Mouse (Mus musculus) v-Abl transformed pro-B cells (cell line): ENCODE measurements around the gene Wdtc1.

Experiments
- in situ Hi-C, 2 experiments: fragments of 400-800 bp; cut with MboI; formaldehyde crosslinking; loops; one replicate each; pipeline ENCODE4 v1.15.1; 2025; ENCODE audit not compliant: unreplicated experiment in 2 of 2

Gene Wdtc1

DNA sequence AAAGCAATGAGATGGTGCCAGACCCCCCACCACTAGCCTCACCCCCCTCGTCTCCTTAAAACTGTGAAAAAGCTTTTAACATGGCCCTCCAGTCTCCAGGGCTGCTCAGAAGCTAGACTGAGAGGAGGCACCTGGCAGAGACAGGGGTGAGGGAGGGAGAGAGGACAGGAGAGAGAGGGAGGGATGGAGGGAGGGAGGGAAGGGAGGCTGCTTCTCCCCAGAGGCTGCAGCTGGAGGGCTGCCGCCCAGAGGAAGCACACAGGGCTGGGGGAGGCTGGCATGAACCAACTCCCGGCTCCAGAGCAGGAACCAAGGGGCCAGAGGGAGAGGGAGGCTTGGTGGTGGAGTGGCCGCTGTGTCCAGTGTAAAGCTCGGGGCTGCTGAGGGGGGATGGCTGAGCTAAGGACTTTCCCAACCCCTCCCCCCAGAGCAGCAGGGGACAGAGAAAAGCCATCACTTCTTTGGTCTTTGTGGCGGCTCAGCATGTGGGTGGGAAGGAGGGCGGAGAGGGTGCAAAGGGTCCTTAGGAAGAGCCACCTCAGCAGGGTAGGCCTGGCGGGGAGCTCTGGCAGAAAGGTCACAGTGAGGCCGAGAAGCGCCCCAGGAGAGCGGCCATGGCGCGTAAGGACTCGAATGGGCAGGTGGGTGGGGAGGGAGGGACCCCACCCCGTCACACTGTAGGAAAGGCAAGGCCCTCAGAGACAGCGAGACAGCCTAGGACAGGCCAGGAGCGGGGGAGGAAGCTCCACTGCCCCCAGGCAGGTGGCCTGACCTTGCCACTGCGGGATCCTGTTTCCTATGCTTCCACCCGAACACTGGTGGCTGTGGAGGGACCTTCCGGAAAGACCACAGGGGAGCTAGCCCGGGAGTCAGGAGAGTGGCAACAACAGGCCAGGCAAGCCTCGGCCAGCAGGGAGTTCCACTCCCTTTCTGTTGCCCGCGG, 60.1 kb downstream of the Wdtc1 start:
- in situ Hi-C loops: no loop called here

- in situ Hi-C loops: no loop called here
Observed at GRCm38 (mm10) chr4:133292405-133292804, 60.9 kb downstream of the Wdtc1 start.

DNA sequence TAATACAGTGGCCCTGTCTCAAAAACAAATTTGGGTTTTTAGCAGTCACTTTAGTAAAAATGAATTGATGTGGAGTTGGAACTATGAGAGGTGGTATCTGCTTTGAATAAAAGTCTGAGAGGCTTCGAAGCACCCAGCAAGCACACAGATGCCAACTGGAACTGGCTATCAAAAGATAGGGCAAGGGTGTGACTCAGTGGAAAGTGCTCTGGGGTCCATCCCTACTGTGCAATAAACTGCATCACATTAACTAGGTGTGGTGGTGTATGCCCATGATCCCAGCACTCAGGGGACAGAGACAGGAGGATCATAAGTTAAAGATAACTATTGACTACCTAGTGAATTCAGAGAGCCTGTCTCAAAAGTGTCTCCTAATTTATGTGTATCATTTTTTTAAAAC, 62.0 kb downstream of the Wdtc1 start:
- in situ Hi-C loops: no loop called here

DNA sequence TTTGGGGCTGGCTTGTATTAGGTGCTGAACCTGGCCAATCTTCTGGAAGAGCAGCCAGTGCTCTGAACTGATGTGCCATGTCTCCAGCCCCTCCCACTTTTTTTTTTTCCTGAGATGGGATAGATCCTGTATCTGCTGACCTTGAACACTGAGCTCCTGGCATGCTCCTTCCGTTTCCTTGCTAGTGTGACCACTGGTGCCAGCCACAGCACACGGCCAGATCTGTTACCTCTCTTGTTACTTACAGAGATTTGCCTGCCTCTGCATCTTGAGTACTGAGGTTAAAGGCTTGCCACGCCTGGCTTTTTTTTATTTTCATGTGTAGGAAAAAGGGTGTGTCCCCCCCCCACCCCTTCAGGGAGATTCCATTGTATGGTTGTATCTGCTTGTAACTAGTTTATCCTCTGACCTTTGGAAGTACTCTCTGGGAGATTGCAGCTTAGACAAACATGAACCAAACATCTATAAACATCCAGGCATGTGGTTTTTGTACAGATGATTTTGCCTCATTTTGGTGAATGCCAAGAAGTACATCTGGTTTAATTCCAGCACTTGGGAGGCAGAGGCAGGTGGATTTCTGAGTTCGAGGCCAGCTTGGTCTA, 66.7 kb downstream of the Wdtc1 start:
- in situ Hi-C loops: no loop called here

GRCm38 (mm10) chr4:133285950-133286349, 67.3 kb downstream of the Wdtc1 start:
- in situ Hi-C loops: no loop called here

DNA sequence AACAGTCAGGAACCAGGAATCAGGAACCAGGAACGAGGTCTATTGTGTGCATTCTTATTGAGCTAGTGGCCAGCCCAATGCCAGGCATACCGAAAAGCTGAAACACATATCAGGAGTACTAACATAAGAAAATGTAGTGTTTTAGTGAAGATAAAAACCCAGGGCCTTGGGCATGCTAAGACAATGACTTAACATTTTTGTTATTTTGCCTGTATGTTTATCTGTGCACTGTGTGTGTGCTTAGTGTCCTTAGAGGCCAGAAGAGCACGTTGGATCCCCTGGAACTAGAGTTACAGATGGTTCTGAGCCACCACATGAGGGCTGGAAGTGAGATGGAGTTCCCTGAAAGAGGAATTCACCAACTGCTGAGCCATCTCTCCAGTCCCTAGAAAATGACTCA, 68.0 kb downstream of the Wdtc1 start:
- in situ Hi-C loops: no loop called here

DNA sequence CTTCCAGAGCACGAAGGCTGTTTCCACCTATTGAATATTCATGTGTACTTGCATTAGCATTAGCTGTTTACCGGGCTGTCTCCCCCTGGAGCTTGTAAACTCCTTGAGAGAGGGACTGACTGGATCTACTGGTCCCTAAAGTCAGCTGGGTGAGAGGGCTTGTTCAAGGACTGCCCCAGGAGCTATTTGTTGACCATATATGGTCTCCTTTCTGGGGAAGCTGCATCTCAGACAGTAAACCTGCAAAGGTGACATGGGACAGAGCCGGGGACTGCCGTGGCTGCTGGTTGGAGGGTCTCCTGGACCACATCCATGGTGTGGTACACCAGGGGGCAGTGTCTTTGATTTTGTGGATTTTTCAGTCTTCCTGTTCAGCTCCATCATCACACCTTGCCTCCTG, 70.6 kb downstream of the Wdtc1 start:
- in situ Hi-C loops: no loop called here

DNA sequence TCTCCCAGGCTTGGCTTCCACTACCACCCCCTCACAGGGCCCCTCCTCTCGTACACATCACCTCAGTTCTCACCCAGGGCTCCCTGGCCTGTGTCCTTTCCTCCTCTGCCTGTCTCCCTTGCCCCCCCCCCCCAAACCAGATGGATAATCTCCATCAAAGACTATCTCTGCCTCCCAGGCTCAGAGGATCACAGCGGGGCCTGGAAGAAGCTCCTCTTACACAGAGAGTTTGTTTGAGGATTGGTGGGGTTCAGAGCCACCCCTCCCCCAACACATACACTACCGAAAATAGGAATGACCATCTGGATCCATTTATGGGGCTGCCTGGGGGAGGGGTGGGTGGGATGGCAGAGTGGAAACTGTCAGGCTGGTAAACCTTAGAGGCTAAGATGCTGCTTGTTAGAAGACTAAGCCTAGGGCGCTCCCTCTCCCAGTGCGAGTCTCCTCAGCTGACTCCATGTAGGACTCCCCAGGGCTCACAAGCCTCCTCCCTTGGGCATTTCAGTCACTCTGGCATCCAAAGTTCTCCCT, 71.3 kb downstream of the Wdtc1 start:
- in situ Hi-C loops: no loop called here

DNA sequence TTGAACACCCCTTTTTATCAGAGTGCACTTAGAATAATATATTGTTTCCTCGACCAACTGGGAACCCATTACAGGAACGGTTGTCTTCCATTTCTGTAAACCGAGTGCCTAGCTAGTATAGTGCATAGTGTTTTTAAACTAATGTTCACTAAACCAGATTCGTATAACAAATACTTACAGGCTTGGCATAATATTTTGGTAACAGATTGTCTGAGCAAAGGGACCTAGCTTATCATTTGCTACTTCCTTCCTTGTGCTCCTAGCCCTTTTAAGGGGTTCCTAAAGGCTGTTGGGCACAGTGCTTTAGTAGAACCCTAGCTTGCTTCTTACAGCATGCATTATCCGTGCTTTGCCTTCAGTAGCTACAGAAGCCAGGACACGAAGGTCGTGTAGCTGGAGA, 71.8 kb downstream of the Wdtc1 start:
- in situ Hi-C loops: no loop called here

GRCm38 (mm10) chr4:133278482-133278881, 74.8 kb downstream of the Wdtc1 start:
- in situ Hi-C loops: no loop called here

- in situ Hi-C loops: no loop called here
Observed at GRCm38 (mm10) chr4:133278067-133278466, 75.2 kb downstream of the Wdtc1 start.

DNA sequence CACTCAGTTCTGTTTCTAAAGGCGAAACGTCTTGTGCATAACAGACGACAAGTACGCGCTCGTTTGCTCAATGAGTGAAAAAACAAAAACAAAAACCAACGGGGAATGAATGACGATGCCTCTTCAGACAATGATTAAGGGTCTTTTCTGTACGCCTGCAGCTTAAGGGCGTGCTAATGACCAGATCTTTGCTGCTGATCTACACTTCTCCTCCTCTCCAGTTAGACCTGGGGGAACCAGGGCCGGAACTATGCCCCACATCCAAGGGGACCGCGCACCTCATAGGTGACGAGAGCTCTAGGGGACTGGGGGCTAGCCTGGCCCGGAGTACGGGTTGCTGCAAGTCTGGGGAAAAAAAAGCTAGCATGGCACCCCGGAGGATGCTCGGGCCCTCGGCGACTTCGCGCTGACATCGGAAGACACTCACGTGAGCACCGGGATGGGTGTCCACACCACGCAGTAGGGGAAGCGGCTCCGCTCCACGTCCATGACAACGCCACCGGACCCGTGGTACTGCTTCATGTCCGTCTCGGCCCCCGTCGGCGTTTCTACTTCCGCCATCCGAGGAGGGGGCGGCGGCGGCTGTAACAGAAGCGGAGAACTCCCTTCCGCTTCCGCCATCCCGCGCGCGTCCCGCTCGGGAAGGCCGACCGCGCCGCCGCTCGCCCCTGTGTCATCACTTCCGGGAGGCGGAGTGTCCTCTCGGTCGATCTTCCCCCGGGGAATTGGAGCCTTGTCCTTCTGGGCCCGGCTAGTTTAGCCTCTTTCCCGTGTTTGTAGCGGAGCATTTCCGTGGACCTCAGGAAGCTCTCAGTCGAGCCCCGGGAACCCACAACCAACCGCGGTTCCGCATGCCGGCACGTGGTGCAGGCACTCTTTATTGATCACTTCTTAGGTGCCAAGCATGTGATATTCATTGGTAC, 75.9 kb downstream of the Wdtc1 start, which contains the start of gene Tmem222:
Gene Tmem222, minus strand, starts transcription at position 689 of the 923 bp plus-strand sequence.
- in situ Hi-C loops: no loop called here

DNA sequence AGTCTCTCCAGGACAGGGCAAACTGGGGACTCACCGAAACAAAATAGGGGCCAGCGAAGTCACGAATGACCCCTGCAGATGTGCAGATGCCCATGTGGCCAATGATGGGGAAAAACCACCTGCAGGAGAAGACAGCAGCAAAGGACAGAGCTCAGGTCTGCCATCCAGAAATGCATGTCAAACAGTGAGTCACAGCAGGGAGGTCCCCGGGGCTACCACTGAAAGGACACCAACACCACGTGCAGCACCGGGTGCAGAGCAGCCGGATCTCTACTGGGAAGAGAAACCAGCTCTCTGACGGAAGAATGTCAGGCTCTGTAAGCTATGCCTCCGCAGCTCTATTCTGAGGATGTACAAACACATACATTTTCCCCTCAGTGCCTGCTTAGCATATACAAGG, 82.4 kb downstream of the Wdtc1 start:
- in situ Hi-C loops: no loop called here

- in situ Hi-C loops: no loop called here
Observed at GRCm38 (mm10) chr4:133269596-133269995, 83.7 kb downstream of the Wdtc1 start.

- in situ Hi-C loops: no loop called here
Observed at GRCm38 (mm10) chr4:133268931-133269330, 84.3 kb downstream of the Wdtc1 start.

DNA sequence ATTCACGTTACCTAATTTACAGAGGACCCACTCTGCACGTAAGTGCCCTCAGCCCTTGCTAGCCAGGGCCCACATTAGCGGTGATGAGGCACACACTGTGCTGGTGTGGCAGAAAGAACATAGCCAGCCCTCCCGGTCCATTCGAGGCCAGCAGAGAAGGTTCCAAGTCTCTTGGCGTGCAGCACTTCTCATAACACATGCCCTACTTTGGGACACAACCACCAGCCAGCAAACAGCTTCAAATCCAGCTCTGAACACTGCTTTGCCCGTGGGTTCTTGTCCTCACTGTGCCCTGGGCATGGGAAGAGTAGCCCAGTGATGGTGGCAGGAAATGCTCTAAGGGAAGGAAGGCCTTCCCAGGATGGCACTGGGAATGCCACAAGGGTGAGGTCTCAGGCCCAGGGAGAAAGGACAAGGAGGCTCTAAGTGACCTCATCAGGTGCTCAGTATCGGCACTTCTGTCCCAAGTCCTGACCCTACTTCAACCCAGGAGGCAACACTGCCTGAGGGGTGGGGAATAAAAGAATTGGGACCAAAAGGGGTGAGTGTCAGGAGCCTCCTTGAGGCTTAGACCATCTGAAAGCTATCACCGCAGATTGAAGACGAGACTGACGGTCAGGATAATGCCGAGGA, 86.9 kb downstream of the Wdtc1 start:
- in situ Hi-C loops: no loop called here

DNA sequence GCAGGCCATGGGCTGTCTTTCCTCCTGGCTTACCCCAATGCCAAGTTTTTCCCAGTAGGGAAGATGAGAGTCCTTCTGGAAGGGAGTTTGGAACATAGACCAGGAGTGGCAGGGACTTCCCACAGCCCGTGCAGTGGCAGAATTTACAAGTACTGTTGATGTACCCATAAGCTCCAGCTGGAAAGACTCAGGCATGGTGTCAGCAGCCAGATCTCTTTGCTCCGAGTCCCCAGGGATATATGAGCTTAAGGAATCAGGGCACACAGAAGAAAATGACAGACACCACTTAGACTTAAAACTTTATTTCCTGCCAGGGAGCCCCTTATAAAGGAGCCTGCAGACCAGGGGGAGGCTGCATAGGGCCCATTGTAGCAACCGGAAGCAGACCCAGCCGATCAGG, 87.5 kb downstream of the Wdtc1 start:
- in situ Hi-C loops: no loop called here

DNA sequence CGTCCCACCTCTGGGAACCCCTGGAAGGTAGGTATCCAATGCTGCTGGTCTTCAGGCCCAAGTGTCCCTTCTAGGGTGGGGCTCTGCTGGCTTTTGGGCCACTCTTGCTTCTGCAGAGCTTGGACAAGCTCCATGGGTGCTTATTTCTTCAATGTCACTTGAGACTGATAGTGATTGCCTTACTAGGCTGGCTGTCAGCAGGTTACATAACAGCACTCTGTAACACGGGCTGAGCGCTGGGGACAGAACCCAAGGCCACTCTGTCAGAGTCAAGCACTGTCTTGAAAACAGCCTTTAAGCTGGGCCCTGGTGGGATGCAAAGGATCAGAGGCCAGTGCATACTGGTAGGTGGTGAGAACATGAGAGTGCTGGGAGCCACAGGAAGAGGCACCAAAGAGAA, 88.0 kb downstream of the Wdtc1 start:
- in situ Hi-C loops: no loop called here

DNA sequence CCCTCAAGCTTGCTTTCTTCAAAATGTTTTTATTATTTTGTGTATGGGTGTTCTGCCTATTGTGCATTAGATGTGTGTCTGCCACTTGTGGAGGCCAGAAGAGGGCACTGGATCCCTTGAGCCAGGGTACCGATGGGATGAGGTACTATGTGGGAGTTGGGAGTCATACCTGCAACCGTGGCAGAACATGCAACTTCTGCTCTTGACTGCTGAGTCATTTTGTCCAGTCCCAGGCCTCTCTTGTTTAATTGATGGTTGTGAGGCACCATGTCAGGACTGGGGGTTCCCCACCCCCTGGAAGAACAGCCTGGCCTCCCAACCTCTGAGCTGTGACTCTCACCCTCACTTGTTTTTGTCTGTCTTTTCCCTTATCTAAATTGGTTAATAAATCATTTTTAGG, 88.7 kb downstream of the Wdtc1 start:
- in situ Hi-C loops: no loop called here

- in situ Hi-C loops: no loop called here
Observed at GRCm38 (mm10) chr4:133263756-133264155, 89.5 kb downstream of the Wdtc1 start.
